Mouse (Mus musculus) macrophage (primary cell): Measurements from ENCODE around the gene Kif9. TPM values are rescaled to one million over a fixed set of nuclear protein-coding genes. Genes with fewer than 3 reads are reported as not detected.

Source experiments
- H3K27ac ChIP-seq: fragments of 350-480 bp; formaldehyde crosslinking; 2 replicates; pipeline ENCODE4 v1.9.0; 2021
- H3K36me3 ChIP-seq: fragments of 350-480 bp; formaldehyde crosslinking; 2 replicates; pipeline ENCODE4 v1.9.0; 2021; ENCODE audit errors: inconsistent target
- H3K4me3 ChIP-seq: fragments of 350-480 bp; formaldehyde crosslinking; 2 replicates; pipeline ENCODE4 v1.9.0; 2021; ENCODE audit errors: inconsistent target
- H3K79me2 ChIP-seq: fragments of 350-480 bp; formaldehyde crosslinking; 2 replicates; pipeline ENCODE4 v1.9.0; 2021; ENCODE audit errors: inconsistent target
- WGBS: methylation state at CpG from one replicate; pipeline ENCODE4 v1.1.7; 2026; ENCODE audit warnings: inconsistent platforms; ENCODE audit not compliant: missing documents; 5-methylcytosine and 5-hydroxymethylcytosine counted together
- polyA plus RNA-seq: library from polyadenylated mRNA; stranded (reverse); fragments of 250-400 nt; gene quantifications from 3 replicates; pipeline ENCODE4 v1.2.4, GENCODE M21; 2018; ENCODE audit warnings: inconsistent platforms

Kif9 gene
- polyA plus RNA-seq, 1 experiment from 2014 or later: 3.1 TPM

GRCm38 (mm10) chr9:110463983-110464591, 12.7 kb upstream of the Kif9 start:
- H3K27ac ChIP-seq: 0 out of 2 replicates have a peak overlapping the region, but pooled peaks have one; percentile 2
- H3K79me2 ChIP-seq: peaks cover 78% of the 10 kb centered on the region; the same call in 1 of the 2 replicates
- H3K4me3 ChIP-seq: no peak overlapping the region
- 12% methylated on average over 6 of the region's 6 CpGs for WGBS
- no peaks in the 10 kb centered on the region for H3K36me3 ChIP-seq

DNA sequence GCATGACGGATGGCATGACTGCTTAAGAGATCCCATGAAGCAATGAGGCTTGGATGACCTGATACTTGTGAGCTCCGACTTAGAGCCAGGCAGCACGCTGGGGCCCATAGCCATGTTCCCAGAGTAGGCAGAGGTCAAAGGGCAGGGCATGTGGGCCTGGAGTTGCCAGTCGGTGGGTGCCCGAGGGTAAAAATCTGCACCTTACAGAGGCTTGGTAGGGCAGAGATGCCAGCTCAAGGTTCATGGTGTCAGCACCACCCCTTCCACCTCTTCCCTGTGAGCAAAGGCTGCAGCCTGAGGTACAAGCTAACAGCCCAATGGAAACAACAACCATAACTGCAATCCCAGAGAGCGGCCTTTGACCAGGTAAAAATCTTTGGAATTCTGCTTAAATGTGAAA, 11.4 kb upstream of the Kif9 start:
- WGBS: 96% methylated on average over 6 of the region's 6 CpGs
- no peaks in the 10 kb centered on the region for H3K36me3 ChIP-seq
- H3K27ac ChIP-seq: no peak overlapping the region
- H3K4me3 ChIP-seq: no peak overlapping the region
- peaks cover 90% of the 10 kb centered on the region; the same call in 1 of the 2 replicates for H3K79me2 ChIP-seq

DNA sequence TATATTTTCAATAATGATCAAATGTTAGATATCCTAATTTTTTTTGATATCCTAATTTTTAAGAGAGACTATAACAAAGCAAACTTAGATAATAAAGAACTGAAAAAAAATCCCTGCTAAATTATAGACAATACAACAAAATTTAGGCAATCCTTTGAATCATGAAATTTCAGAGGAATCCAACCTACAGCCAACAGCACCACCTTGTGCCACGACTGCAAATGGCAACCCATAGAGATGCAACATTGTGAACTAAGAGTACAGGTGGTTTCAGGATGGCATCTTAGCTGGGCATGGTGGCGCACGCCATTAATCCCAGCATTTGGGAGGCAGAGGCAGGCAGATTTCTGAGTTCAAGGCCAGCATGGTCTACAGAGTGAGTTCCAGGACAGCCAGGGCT, 10.6 kb upstream of the Kif9 start:
- Histone ChIP-seq H3K4me3 (no peak overlapping the region), H3K36me3 (no peaks in the 10 kb centered on the region), H3K79me2 (peaks cover 89% of the 10 kb centered on the region; the same call in 1 of the 2 replicates), H3K27ac (no peak overlapping the region)
- WGBS: 88% methylated on average over 3 of the region's 3 CpGs

DNA sequence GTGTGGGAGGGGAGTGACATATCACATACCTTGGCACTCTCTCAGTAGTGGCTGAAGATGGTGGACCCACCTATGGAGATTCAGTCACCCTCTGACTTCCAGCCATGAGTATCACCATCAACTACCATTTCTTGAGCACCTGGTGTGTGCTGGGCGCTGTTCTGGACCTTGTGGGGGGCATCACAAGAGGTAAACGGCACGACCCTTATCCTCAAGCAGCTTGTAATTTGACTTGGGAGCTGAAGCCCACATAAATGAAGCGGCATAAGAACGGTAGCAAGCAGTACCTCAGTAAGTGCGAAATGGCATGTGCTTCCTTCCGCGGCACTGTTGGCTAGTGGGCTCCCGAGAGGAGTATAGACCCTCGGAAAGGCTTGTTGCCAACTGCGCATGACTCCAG, 1.2 kb downstream of the Kif9 start:
- Histone ChIP-seq H3K27ac (no peak overlapping the region), H3K36me3 (0 out of 2 replicates have a peak, but pooled peaks cover 4% of the 10 kb centered on the region), H3K79me2 (peaks cover 31% of the 10 kb centered on the region), H3K4me3 (no peak overlapping the region)
- 64% methylated on average over 10 of the region's 11 CpGs for WGBS

DNA sequence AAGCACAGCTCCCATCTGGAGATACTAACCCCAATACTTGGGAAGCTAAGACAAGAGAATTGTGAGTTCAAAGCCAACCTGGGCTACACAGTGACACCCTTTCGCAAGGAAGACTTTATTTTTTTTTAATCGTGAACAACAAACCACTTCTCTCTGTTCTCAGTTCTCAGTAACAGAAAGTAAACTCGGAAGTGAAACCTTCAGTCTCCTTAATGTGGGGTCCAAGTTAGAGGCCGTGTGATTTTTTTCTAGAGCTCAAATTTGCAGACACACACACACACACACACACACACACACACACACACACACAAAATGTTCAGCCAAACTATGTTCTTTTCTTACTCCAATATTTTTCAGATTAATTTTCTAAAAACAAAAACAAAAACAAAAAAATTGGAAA, 1.9 kb downstream of the Kif9 start:
- no peaks in the 10 kb centered on the region for H3K36me3 ChIP-seq
- WGBS: 0% methylated on average over 4 of the region's 4 CpGs
- H3K27ac ChIP-seq: no peak overlapping the region
- H3K4me3 ChIP-seq: no peak overlapping the region
- H3K79me2 ChIP-seq: peaks cover 24% of the 10 kb centered on the region

- no peak overlapping the region for H3K27ac ChIP-seq
- 82% methylated on average over 4 of the region's 4 CpGs for WGBS
- no peak overlapping the region for H3K4me3 ChIP-seq
- no peaks in the 10 kb centered on the region for H3K36me3 ChIP-seq
- H3K79me2 ChIP-seq: no peaks in the 10 kb centered on the region
Measured at GRCm38 (mm10) chr9:110488841-110489240, 12.1 kb downstream of the Kif9 start.

DNA sequence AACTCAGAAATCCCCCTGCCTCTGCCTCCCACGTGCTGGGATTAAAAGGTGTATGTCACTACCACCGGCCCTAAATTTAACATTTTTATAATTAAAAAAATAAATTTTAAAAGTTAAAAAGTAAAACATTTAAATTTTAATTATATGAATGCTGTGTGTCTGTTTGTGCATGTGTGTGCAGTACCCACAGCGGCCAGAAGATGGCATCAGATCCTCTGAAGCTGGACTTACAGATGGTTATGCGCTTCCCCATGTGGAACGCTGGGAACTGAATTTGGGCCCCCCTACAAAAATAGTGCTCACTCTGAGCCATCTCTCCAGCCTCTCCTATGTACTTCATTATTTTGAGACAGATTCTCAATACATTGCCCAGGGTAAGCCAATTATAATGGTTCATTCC, 14.2 kb downstream of the Kif9 start:
- Histone ChIP-seq H3K4me3 (no peak overlapping the region), H3K36me3 (no peaks in the 10 kb centered on the region), H3K27ac (no peak overlapping the region), H3K79me2 (no peaks in the 10 kb centered on the region)
- WGBS: 73% methylated on average over 5 of the region's 5 CpGs

DNA sequence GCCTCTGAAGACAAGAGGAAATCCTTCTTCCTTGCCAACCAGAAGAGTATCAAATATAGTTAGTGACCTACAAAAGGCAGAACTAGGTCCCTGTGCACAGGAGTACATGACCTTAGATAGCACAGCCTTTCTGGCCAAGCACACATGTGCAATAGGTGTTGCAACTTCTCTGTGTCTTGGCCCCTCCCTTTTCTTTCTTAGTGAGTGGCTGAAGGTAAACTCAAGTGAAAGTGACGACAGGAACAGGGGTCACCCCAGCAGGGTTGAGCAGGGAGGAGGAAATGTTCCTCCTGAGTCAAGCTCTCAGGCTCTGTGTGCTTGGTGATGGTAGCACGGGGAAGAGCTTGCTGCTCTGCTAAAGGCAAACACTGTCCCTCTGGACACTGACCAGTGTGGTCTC, 49.0 kb downstream of the Kif9 start:
- 27% methylated on average over 2 of the region's 2 CpGs for WGBS
- Histone ChIP-seq H3K79me2 (no peaks in the 10 kb centered on the region), H3K27ac (no peak overlapping the region), H3K4me3 (no peak overlapping the region), H3K36me3 (no peaks in the 10 kb centered on the region)

- no peaks in the 10 kb centered on the region for H3K36me3 ChIP-seq
- no peak overlapping the region for H3K4me3 ChIP-seq
- WGBS: 85% methylated on average over 9 of the region's 9 CpGs
- peaks cover 12% of the 10 kb centered on the region for H3K79me2 ChIP-seq
- H3K27ac ChIP-seq: no peak overlapping the region
Measured at GRCm38 (mm10) chr9:110529002-110529737, 52.4 kb downstream of the Kif9 start.

GRCm38 (mm10) chr9:110530650-110531049, 53.9 kb downstream of the Kif9 start:
- H3K36me3 ChIP-seq: no peaks in the 10 kb centered on the region
- no peak overlapping the region for H3K4me3 ChIP-seq
- no peak overlapping the region for H3K27ac ChIP-seq
- H3K79me2 ChIP-seq: peaks cover 27% of the 10 kb centered on the region
- WGBS: 5% methylated on average over 3 of the region's 3 CpGs

GRCm38 (mm10) chr9:110531151-110531791, 54.5 kb downstream of the Kif9 start:
- H3K4me3 ChIP-seq: peak overlapping the region; percentile 30
- H3K27ac ChIP-seq: peak overlapping the region; percentile 24; the same call in 1 of the 2 replicates
- no peaks in the 10 kb centered on the region for H3K36me3 ChIP-seq

GRCm38 (mm10) chr9:110531914-110532489, 55.2 kb downstream of the Kif9 start:
- peaks cover 40% of the 10 kb centered on the region for H3K79me2 ChIP-seq
- H3K36me3 ChIP-seq: no peaks in the 10 kb centered on the region
- H3K4me3 ChIP-seq: peak overlapping the region; percentile 30
- under 1% methylated on average over 35 of the region's 53 CpGs for WGBS
- H3K27ac ChIP-seq: peak overlapping the region; percentile 24; the same call in 1 of the 2 replicates

More at GRCm38 (mm10) chr9:110531151-110531791, 54.5 kb downstream of the Kif9 start:
- WGBS: 38% methylated on average over 6 of the region's 6 CpGs
- H3K79me2 ChIP-seq: peaks cover 33% of the 10 kb centered on the region

- WGBS: under 1% methylated on average over 107 of the region's 109 CpGs
- peak within 1 kb of the TSS; percentile 73 for H3K4me3 ChIP-seq
- H3K36me3 ChIP-seq: no peaks in the 10 kb centered on the region
- peaks cover 48% of the 10 kb centered on the region for H3K79me2 ChIP-seq
- peak within 1 kb of the TSS; percentile 27 for H3K27ac ChIP-seq
Measured at GRCm38 (mm10) chr9:110532538-110533291, 56.0 kb downstream of the Kif9 start, which contains the start of gene Setd2. Gene Setd2 (plus strand): TSS chr9:110532597.

GRCm38 (mm10) chr9:110533645-110534044, 56.9 kb downstream of the Kif9 start:
- WGBS: 18% methylated on average over 5 of the region's 5 CpGs
- peak overlapping the region; percentile 27; the same call in 1 of the 2 replicates for H3K27ac ChIP-seq
- H3K36me3 ChIP-seq: no peaks in the 10 kb centered on the region
- H3K79me2 ChIP-seq: peaks cover 57% of the 10 kb centered on the region
- H3K4me3 ChIP-seq: peak overlapping the region; percentile 73
